Mouse (Mus musculus) MEL (cell line): ENCODE results near the gene Pde7b.

Experiments used
- CTCF ChIP-seq, 3 experiments: IDR thresholded peaks in 2 of 3; conservative IDR thresholded peaks in 1 of 3; 2 replicates each; pipeline ENCODE4 v1.5.1; 2011 to 2012; ENCODE audit warnings: low read length in 3 of 3, low read depth in 2 of 3, mild to moderate bottlenecking in 2 of 3, improper control_type of control experiment in 1 of 3, inconsistent platforms in 1 of 3, mixed read lengths in 1 of 3, moderate library complexity in 1 of 3; ENCODE audit not compliant: control insufficient read depth in 1 of 3, insufficient read depth in 1 of 3, poor library complexity in 1 of 3, severe bottlenecking in 1 of 3
- KAT2A ChIP-seq: conservative IDR thresholded peaks from 2 replicates; pipeline ENCODE4 v1.6.1; 2012; ENCODE audit warnings: low read depth, low read length, improper control_type of control experiment, inconsistent platforms
- MAX ChIP-seq: IDR thresholded peaks from 2 replicates; pipeline ENCODE4 v1.6.1; 2011; ENCODE audit warnings: low read length, improper control_type of control experiment
- POLR2A ChIP-seq, 2 experiments: IDR thresholded peaks; 2 replicates each; pipeline ENCODE4 v1.6.1; 2011 to 2012; ENCODE audit warnings: low read length in 2 of 2, mild to moderate bottlenecking in 2 of 2, control low read depth in 1 of 2, improper control_type of control experiment in 1 of 2, low read depth in 1 of 2, moderate library complexity in 1 of 2; ENCODE audit not compliant: control insufficient read depth in 1 of 2, insufficient read depth in 1 of 2, poor library complexity in 1 of 2
- ZNF384 ChIP-seq: IDR thresholded peaks from 2 replicates; pipeline ENCODE4 v1.6.1; 2012; ENCODE audit warnings: low read depth, mild to moderate bottlenecking, inconsistent platforms, low read length, improper control_type of control experiment

- TF ChIP-seq KAT2A (no peak), POLR2A (IDR thresholded peaks at IDR 0.05; ENCODE audit: control insufficient read depth in 1 of 2, insufficient read depth in 1 of 2, low read depth in 1 of 2, low read length in 2 of 2, poor library complexity in 1 of 2) (no peak), ZNF384 (no peak), CTCF (IDR thresholded peaks at IDR 0.05 in 2 of 3, conservative IDR thresholded peaks at IDR 0.05 in 1 of 3; ENCODE audit: control insufficient read depth in 1 of 3, insufficient read depth in 1 of 3, low read depth in 2 of 3, low read length in 3 of 3, poor library complexity in 1 of 3, severe bottlenecking in 1 of 3) (no peak), MAX (no peak)
These were observed 315.7 kb downstream of the Pde7b start for GRCm38 (mm10) chr10:20409181-20409580.
